Mouse (Mus musculus) testis, adult 2 months (tissue): ENCODE measurements around the gene Klhl26. TPM values are rescaled to one million over a fixed set of nuclear protein-coding genes. Genes with fewer than 3 reads are reported as not detected.
A peak's percentile ranks its signal among the peaks of the same experiment; 100 is the strongest.

Source experiments
- H3K27ac ChIP-seq: fragments of 200-500 bp; 2 replicates; pipeline ENCODE4 v1.5.1; 2012; ENCODE audit warnings: low read depth, low read length; ENCODE audit not compliant: control insufficient read depth, insufficient read depth
- H3K27me3 ChIP-seq: fragments of 200-500 bp; 2 replicates; pipeline ENCODE4 v1.6.1; 2012; ENCODE audit warnings: mild to moderate bottlenecking, low read length, moderate library complexity; ENCODE audit not compliant: control insufficient read depth, insufficient read depth
- H3K36me3 ChIP-seq: fragments of 200-500 bp; 2 replicates; pipeline ENCODE4 v1.6.1; 2012; ENCODE audit warnings: mild to moderate bottlenecking, low read length; ENCODE audit not compliant: control insufficient read depth, insufficient read depth
- H3K4me1 ChIP-seq: fragments of 200-500 bp; 2 replicates; pipeline ENCODE4 v1.6.1; 2012; ENCODE audit warnings: low read length; ENCODE audit not compliant: control insufficient read depth, insufficient read depth
- H3K4me3 ChIP-seq: fragments of 200-500 bp; 2 replicates; pipeline ENCODE4 v1.5.1; 2012; ENCODE audit warnings: low read depth, mild to moderate bottlenecking, low read length, moderate library complexity, mixed read lengths; ENCODE audit not compliant: control insufficient read depth
- CTCF ChIP-seq: fragments of 200-500 bp; IDR thresholded peaks from 2 replicates; pipeline ENCODE4 v1.5.1; 2012; ENCODE audit warnings: low read depth, mild to moderate bottlenecking, inconsistent platforms, low read length, moderate library complexity; ENCODE audit not compliant: control insufficient read depth, insufficient read depth, insufficient replicate concordance
- POLR2A ChIP-seq: fragments of 200-500 bp; IDR thresholded peaks from 2 replicates; pipeline ENCODE4 v1.6.1; 2012; ENCODE audit warnings: low read depth, mild to moderate bottlenecking, inconsistent platforms, low read length, moderate library complexity; ENCODE audit not compliant: control insufficient read depth
- polyA plus RNA-seq: library from polyadenylated mRNA; depleted of rRNA; stranded (reverse); fragments of >200 nt; gene quantifications from 2 replicates; pipeline ENCODE4 v1.2.3, GENCODE M21; 2012

Klhl26 gene
- polyA plus RNA-seq, 1 experiment, result 3.6 TPM

- Histone ChIP-seq H3K27me3 (no peaks in the 10 kb centered on the region), H3K27ac (peak overlapping the region; percentile 63), H3K36me3 (no peaks in the 10 kb centered on the region; the same call in 1 of the 2 replicates), H3K4me1 (peaks cover 49% of the 10 kb centered on the region), H3K4me3 (peak overlapping the region; percentile 83)
- TF ChIP-seq CTCF, result peak; percentile 5; the same call in 1 of the 2 replicates
- TF ChIP-seq POLR2A, result no peak
Measured at GRCm38 (mm10) chr8:70505698-70506327, 29.0 kb upstream of the Klhl26 start.

GRCm38 (mm10) chr8:70504851-70505250 is 28.1 kb upstream of the Klhl26 start:
- H3K27ac ChIP-seq, result no peak overlapping the region
- no peaks in the 10 kb centered on the region for H3K27me3 ChIP-seq
- no peak overlapping the region for H3K4me3 ChIP-seq
- TF ChIP-seq POLR2A (no peak), CTCF (peak; percentile 59; the same call in 1 of the 2 replicates)
- H3K4me1 ChIP-seq, result peaks cover 56% of the 10 kb centered on the region
- no peaks in the 10 kb centered on the region; the same call in 1 of the 2 replicates for H3K36me3 ChIP-seq

GRCm38 (mm10) chr8:70504291-70504716 is 27.5 kb upstream of the Klhl26 start:
- Histone ChIP-seq H3K27me3 (no peaks in the 10 kb centered on the region), H3K4me1 (peaks cover 56% of the 10 kb centered on the region), H3K4me3 (no peak overlapping the region), H3K36me3 (no peaks in the 10 kb centered on the region; the same call in 1 of the 2 replicates), H3K27ac (no peak overlapping the region)
- no peak for TF ChIP-seq CTCF
- no peak for TF ChIP-seq POLR2A

GRCm38 (mm10) chr8:70503062-70503750 is 26.4 kb upstream of the Klhl26 start:
- peaks cover 56% of the 10 kb centered on the region for H3K4me1 ChIP-seq
- TF ChIP-seq POLR2A (no peak), CTCF (peak; percentile 68)
- no peaks in the 10 kb centered on the region for H3K36me3 ChIP-seq
- H3K4me3 ChIP-seq, result peak overlapping the region; percentile 37
- H3K27ac ChIP-seq, result no peak overlapping the region
- H3K27me3 ChIP-seq, result no peaks in the 10 kb centered on the region

- Histone ChIP-seq H3K4me1 (peaks cover 56% of the 10 kb centered on the region), H3K36me3 (no peaks in the 10 kb centered on the region), H3K27me3 (no peaks in the 10 kb centered on the region), H3K4me3 (peak overlapping the region; percentile 23), H3K27ac (no peak overlapping the region; the same call in 1 of the 2 replicates)
- TF ChIP-seq CTCF (no peak), POLR2A (no peak)
Measured at GRCm38 (mm10) chr8:70502540-70502939, 25.8 kb upstream of the Klhl26 start.

- Histone ChIP-seq H3K4me1 (peaks cover 55% of the 10 kb centered on the region), H3K4me3 (peak overlapping the region; percentile 23), H3K27me3 (no peaks in the 10 kb centered on the region), H3K36me3 (no peaks in the 10 kb centered on the region), H3K27ac (no peak overlapping the region; the same call in 1 of the 2 replicates)
- TF ChIP-seq CTCF, result no peak
- no peak for TF ChIP-seq POLR2A
Measured at GRCm38 (mm10) chr8:70501820-70502529, 25.2 kb upstream of the Klhl26 start.
